In genomic region chr6:31524647-31525046, GRCm38 (mm10) we compare ENCODE assay signal across 19 mouse cellular contexts. TPM values are rescaled to one million over a fixed set of nuclear protein-coding genes. Genes with fewer than 3 reads are reported as not detected.
"Had no signal": no experiment of that assay in that cellular context is flagged by ENCODE, and none has a peak within 500 bp of the region (broad histone marks: within the 10 kb centered on the region; RNA-seq: fewer than 3 reads in every experiment).

No protein-coding gene starts in this region.

- H3K9me3 ChIP-seq: liver, embryonic 15.5 days; lung, embryonic 15.5 days; megakaryocyte, embryonic 14.5 days; midbrain, embryonic 13.5 days; neural tube, embryonic 12.5 days; stomach, embryonic 15.5 days had no signal

- H3K4me3 ChIP-seq: liver, embryonic 15.5 days; lung, embryonic 15.5 days; megakaryocyte, embryonic 14.5 days; midbrain, embryonic 13.5 days; neural tube, embryonic 12.5 days; stomach, embryonic 15.5 days had no signal

- H3K9ac ChIP-seq: liver, embryonic 15.5 days; liver, postnatal 0 days; lung, embryonic 15.5 days; midbrain, embryonic 13.5 days; neural tube, embryonic 12.5 days; stomach, embryonic 15.5 days had no signal

- DNase-seq: liver, postnatal 0 days; lung, adult 2 months; lung, postnatal 14 days; lung, postnatal 36 days; right cerebral cortex, postnatal 14 days; thymus, adult 2 months; thymus, postnatal 25 days; thymus, postnatal 4 days had no signal

- H3K36me3 ChIP-seq: stomach, embryonic 15.5 days had no signal

- H3K27ac ChIP-seq: liver, embryonic 15.5 days; lung, embryonic 15.5 days; macrophage; midbrain, embryonic 13.5 days; neural tube, embryonic 12.5 days; stomach, embryonic 15.5 days; stomach, postnatal 0 days had no signal

- H3K4me1 ChIP-seq: lung, embryonic 15.5 days; neural tube, embryonic 12.5 days; stomach, embryonic 15.5 days had no signal

- H3K27me3 ChIP-seq: liver, embryonic 15.5 days; lung, embryonic 15.5 days; megakaryocyte, embryonic 14.5 days; midbrain, embryonic 13.5 days; neural tube, embryonic 12.5 days; stomach, embryonic 15.5 days had no signal

- H3K4me2 ChIP-seq: liver, embryonic 15.5 days; lung, embryonic 15.5 days; midbrain, embryonic 11.5 days; midbrain, embryonic 13.5 days; neural tube, embryonic 12.5 days; stomach, embryonic 15.5 days had no signal

- ATAC-seq: liver, postnatal 0 days; lung, postnatal 0 days; midbrain, embryonic 13.5 days; midbrain, embryonic 16.5 days had no signal

RNA-seq across cellular contexts. Expression of gene Podxl, which starts 39.1 kb away (rescaled TPM):
- polyA plus RNA-seq: macrophage had no signal
